Mouse (Mus musculus): ENCODE measurements at regions not wholly inside any gene's neighbourhood (a gene's known extent, or its start where the extent isn't known, plus 50 kb on each side); places are given as distances from the start of the nearest gene placed in this dataset.
A peak's percentile ranks its signal among the peaks of the same experiment; 100 is the strongest.

DNA sequence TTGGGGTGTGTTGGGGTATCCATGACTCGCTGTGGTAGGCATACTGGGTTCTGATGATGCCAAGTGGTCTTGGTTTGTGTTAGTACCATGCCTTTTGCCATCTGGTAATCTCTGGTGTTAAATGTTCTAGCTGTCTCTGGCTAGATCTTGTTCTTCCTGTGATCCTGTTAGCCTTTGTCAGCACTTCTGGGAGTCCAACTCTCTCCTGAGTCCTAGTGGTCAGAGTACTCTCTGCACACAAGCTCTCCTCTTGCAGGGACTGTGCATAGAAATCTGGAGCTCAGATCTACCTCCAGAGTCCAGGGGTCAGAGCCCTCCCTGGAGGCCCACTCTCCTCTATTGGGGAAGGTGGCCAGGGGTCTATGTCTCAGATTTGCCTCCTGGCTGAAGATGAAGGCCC, 922.0 kb upstream of the Kif18a start:
- DNase-seq (ENCODE audit: low spot score in 2 of 2): no peak

DNA sequence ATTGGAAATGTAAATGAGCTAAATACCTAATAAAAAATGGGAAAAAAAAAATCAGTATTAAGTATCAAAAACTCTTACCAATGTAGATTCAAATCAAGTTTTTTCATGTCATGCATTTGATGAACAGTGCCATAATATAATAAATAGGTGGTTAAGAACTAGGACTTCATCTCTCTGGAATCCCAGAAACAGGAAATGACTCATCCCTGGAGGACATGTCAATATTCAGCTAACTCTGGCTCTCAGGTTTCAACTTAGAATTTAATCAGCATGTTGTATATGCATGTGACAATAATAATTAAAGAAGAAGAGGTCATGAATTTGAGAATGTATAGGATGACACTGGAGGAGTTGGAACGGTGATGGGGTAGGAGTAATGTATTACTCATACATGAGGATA, 876.4 kb upstream of the Kif18a start:
- no peak for DNase-seq (ENCODE audit: low spot score in 2 of 2)

GRCm38 (mm10) chr2:108446598-108446997, 833.9 kb upstream of the Kif18a start:
- DNase-seq (ENCODE audit: low spot score in 2 of 2): peak in 1 of 2 experiments; percentile 2

Measured in frontal cortex, postnatal 10 days (tissue).